Mouse (Mus musculus) embryo, embryonic 10 days (tissue): ENCODE results near the gene Spata7.

Source experiments
- DNase-seq: peaks from one replicate; pipeline ENCODE4 v3.0.0-alpha.2; 2015; ENCODE audit warnings: low spot score

Spata7 gene

DNA sequence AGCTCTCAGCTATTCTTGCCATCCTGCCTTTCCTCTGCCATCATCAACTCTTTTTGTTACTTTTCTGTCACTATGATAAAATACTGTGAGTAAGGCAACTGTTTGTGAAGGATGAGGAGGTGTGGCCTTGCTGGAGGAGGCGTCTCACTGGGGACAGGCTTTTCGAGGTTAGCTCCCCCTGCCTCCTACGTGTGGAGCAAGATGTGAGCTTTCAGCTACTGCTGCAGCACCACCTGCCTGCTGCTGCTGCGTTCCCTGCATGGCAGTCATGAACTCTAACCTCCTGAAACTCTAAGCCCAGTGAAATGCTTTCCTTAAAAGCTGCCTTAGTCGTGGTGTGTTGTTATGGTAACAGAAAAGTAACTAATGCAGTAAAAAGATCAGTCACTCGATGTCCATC, 45.9 kb downstream of the Spata7 start:
- no peak for DNase-seq

DNA sequence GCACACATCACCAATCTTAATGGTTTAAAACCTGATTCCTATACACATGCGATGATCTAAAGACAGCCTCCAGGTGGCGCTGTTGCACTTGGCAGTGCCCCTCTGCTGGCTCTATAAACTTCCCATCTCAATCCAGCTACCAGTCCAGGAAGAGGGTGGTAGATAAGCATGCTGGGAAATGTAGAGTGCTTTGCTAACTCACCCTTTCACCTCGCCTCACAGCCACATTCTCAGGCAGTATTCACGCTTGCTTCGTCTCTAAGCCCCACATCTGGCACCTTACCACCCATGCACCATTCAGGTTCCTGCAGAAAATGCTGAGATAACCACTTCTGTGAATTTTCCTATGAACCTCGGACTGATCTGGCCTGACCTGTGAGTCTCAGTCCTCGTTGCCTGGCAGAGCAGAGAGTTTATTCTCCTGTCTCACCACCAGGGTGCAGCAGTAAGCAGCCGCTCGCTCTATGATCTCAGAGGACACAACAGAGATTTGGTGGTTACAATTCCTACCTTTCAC, 46.7 kb downstream of the Spata7 start:
- DNase-seq: peak; percentile 87

DNA sequence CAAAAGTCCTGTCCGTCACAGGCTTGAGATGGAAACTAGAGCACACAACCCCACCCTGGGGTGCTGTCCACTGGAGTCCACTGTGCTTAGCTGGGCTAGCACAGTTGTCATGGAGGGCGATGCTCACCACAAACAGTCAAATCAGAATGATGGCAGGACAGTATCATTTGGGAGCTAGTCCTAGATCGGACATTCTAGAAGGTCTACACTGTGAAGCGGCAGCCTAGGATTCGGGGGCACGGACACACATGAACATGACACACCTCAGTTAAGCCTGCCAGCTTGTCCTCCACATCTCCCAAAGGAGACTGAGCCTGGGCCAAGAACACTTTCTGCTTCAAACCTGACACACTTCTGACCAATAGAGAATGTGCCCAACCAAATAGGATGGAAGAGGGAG, 48.9 kb downstream of the Spata7 start:
- no peak for DNase-seq

- DNase-seq: peak; percentile 44
Observed at GRCm38 (mm10) chr12:98677336-98677735, 49.4 kb downstream of the Spata7 start.

DNA sequence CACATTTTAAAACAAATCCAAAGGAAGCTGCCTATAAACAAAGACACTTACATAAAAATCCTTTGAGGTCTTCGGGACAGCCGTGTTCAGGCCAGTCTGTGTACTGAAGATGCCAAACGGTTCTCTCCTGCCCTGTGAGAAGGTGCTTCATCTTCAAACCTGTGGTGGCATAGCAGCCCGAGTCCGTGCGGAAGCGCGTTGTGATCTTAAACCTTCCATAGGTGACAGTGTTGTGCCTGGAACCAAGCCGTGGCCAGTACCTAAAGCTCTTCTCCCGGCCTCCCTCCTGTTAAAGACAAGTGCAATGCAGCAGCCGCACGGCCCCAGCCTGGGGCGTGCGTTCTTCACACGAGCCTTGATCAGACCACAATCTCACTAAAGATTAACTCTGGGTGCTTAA, 51.9 kb downstream of the Spata7 start:
- DNase-seq: no peak

DNA sequence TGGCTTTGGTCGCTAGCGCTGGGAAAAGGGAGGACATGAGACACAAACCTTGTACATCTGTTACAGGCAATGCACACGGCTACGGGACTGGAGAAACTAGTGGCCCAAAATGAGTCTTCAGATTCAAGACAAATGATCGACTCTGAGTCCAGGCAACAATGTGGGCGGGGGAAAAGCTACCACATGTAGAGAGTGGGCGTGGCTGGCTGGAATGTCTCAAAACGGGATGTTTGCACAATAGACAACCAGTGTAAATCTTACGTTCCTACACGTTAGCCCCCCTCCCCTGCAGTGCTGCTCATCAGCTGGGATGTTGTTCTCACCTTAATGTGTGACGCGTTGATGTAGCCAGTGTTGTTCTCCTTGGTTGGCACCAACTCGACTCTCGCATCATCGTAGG, 54.2 kb downstream of the Spata7 start:
- DNase-seq: no peak

DNA sequence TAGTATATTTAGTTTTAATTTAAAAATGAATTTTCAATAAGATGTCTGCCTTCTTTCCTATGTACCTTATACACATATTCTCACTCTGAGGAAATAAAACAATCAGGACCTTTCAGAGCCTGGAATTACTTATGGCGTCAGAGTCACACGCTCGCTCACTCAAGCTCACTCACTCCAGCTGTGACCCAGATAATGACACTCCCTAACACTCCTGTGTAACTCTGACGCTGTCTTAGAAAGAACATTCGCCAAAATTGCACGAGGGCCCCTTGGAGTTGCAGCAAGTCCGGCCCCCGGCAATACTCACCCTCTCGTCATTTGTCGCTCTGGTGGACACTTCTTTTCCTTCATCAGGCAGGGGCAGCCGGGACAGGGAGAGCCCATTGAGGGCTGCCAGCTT, 55.2 kb downstream of the Spata7 start:
- DNase-seq: no peak

GRCm38 (mm10) chr12:98683574-98683973, 55.6 kb downstream of the Spata7 start:
- DNase-seq: no peak

- DNase-seq: no peak
Observed at GRCm38 (mm10) chr12:98690230-98690629, 62.3 kb downstream of the Spata7 start.

DNA sequence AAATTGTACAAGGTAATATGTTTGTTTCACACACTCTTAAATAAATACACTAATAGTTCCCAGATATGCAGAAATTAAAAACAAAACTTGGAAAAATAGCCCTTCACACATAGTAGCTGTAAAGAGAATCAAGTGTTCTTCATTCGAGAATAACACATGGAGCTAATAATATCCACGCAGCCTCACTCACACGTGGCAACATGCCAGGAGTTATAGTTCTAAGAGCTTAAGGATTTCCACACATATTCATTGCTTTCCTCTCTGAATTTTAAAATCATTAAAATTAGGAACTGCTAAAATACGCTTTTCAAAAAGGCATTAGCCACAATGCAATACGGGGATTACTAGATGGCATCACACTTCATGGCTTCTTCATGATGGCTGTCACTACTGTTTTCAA, 69.2 kb downstream of the Spata7 start:
- no peak for DNase-seq

DNA sequence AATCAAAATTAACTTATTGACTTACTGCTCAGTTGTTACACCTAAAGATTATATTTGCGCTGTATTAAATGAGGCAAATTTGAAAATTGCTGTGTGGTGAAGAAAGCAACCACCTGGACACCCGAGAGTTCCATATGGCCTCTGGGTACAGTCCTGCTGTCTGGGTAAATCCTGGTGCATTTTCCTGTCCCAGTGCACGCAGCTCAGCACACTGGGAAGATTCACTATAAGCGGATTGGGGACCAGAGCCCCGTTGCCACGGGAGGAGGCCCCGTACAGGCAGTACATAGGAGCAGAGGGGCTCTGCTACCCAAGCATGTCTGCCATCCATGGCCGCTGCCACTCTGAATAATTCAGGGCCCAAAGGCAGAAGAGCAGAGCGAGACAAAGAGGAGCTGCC, 73.6 kb downstream of the Spata7 start:
- no peak for DNase-seq

- DNase-seq: no peak
Observed at GRCm38 (mm10) chr12:98703554-98703953, 75.6 kb downstream of the Spata7 start.

- DNase-seq: no peak
Observed at GRCm38 (mm10) chr12:98703961-98704360, 76.0 kb downstream of the Spata7 start.

DNA sequence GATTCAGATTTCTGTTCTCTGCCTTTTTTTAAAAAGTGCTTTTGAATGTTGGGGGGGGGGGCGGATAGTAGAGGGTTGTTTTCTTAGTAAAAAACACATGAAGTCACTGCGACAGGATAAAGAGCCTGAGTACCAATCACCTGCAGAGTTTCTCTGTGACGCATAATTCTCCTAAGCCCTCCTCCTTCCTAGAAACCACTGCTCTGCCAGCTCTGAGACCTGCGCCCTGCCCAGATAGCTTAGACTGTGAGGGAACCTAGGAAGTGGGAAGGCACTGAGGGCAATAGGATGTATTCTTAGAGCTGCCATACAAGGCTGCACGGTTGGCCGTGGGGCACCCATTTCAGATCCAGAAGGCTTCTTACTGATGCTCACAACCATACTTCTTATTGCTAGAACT, 84.9 kb downstream of the Spata7 start:
- DNase-seq: no peak

DNA sequence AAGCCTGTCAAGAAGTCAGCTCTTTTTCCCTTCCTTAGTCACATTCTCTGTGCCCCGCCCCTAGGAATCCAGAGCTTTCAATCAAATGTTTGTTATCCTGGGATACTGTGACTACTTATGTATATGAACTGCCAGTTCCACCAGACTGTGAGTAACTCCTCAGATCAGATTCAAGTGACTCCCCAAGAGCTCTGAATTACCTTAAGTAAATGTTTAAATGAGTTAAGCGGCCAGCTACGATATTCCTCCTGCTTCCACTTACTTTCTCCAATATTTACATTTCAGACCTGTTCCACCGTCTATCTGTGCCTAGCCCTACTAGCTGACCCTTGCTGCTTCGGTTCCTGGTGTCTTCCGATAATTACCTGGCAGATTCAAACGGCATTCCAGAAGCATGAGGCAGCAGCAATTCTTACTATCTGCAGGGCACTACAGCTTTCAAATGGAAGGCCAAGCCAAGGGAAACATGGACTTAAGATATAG, 85.7 kb downstream of the Spata7 start:
- DNase-seq: peak; percentile 37

DNA sequence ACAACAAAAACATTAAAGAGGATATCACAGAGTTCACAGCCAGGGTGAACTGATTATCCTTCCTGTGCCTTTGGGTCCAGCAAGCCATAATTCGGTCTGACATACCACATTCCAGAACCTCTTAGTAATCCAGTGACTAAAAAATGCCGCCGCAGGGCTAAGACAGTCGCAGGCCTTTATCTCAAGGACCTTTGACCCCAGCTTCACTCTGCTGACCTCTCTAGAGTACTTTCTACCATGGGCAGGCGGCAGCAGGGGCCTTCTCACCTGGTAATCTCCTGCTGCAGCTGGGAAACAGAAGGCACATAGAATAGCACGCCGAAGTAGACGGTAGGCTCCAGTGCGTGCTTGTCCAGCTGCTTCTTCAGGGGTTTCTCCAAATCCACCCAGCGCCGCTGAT, 86.8 kb downstream of the Spata7 start:
- DNase-seq: peak; percentile 77

- no peak for DNase-seq
Observed at GRCm38 (mm10) chr12:98716142-98716541, 88.2 kb downstream of the Spata7 start.
